Mouse (Mus musculus): Measurements from ENCODE around the gene Acox1. TPM values are rescaled to one million over a fixed set of nuclear protein-coding genes. Genes with fewer than 3 reads are reported as not detected.

Acox1 gene
- total and polyA plus RNA-seq, 3 experiments = 17.1 to 21.0 (median 20.4) TPM

DNA sequence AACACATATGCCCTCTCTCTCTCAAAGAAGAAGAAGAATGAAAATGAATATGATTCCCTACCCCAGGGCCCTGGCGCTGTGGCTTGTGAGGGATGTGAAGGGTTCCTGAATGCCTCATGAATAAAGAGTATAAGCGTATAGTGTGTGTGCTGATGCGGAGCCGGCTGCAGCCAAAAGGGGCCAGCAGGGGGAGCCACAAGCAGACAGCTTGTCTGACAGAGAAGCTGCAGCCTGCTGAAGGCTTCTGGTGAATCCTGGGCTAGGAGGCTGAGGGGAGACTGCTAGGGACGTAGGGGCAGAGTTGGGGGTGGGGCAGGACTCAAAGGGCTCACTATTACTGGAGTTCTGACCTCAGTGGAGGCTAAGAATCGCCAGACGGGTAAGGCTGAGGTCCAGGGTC, 16.3 kb upstream of the Acox1 start:
- dilution Hi-C loops (cut with MboI; ENCODE audit: extremely low pct_ligation_motif_present, extremely low pct_unique_long_range_greater_than_20kb, low sequenced_read_pairs) (no loop called here), in situ Hi-C loops (cut with MboI; ENCODE audit: low pct_ligation_motif_present, low pct_unique_long_range_greater_than_20kb, low sequenced_read_pairs) (no loop called here)
- Histone ChIP-seq H3K4me3 (replicated peaks in 1 of 3; ENCODE audit: low read depth in 2 of 3, low read length in 2 of 3, poor library complexity in 1 of 3) (no peak overlapping the region), H3K36me3 (replicated peaks in 1 of 2; ENCODE audit: control insufficient read depth in 1 of 2, insufficient read depth in 1 of 2, low read length in 1 of 2) (peaks cover 9 to 34% of the 10 kb centered on the region in 2 experiments), H3K27ac (ENCODE audit: insufficient read depth, low read depth) (no peak overlapping the region), H3K4me2 (ENCODE audit: insufficient read depth, low read depth, poor library complexity, severe bottlenecking) (no peak overlapping the region), H3K4me1 (ENCODE audit: control insufficient read depth in 1 of 2, insufficient read depth in 2 of 2) (peaks cover 21 to 38% of the 10 kb centered on the region in 2 experiments), H3K27me3 (replicated peaks) (no peaks in the 10 kb centered on the region), H3K9me3 (replicated peaks; ENCODE audit: low read length) (no peaks in the 10 kb centered on the region), H3K79me2 (replicated peaks; ENCODE audit: control insufficient read depth, extremely low read depth, insufficient read depth, poor library complexity, severe bottlenecking) (no peaks in the 10 kb centered on the region), H3K9ac (ENCODE audit: insufficient read depth, low read depth) (no peak overlapping the region)
- peak; percentile 20; the same call in 1 of the 2 replicates for TF ChIP-seq SMC3 (IDR thresholded peaks at IDR 0.05; ENCODE audit: low read depth, low read length)
- TF ChIP-seq KAT2A (IDR thresholded peaks at IDR 0.05; ENCODE audit: insufficient replicate concordance, low read length) = no peak
- peak; percentile 4 for TF ChIP-seq RAD21 (IDR thresholded peaks at IDR 0.05; ENCODE audit: low read depth, low read length)
- TF ChIP-seq CTCF (conservative IDR thresholded peaks at IDR 0.05 in 1 of 2, IDR thresholded peaks at IDR 0.05 in 1 of 2; ENCODE audit: low read depth in 2 of 2, low read length in 2 of 2) = peak in 1 of 2 experiments; percentile 57; a peak in 3 of 4 replicates
- TF ChIP-seq EP300 (IDR thresholded peaks at IDR 0.05; ENCODE audit: low read length) = no peak
- TF ChIP-seq NELFE (IDR thresholded peaks at IDR 0.05; ENCODE audit: low read depth, low read length) = no peak
- DNase-seq (ENCODE audit: extremely low read depth) = peak; percentile 56

DNA sequence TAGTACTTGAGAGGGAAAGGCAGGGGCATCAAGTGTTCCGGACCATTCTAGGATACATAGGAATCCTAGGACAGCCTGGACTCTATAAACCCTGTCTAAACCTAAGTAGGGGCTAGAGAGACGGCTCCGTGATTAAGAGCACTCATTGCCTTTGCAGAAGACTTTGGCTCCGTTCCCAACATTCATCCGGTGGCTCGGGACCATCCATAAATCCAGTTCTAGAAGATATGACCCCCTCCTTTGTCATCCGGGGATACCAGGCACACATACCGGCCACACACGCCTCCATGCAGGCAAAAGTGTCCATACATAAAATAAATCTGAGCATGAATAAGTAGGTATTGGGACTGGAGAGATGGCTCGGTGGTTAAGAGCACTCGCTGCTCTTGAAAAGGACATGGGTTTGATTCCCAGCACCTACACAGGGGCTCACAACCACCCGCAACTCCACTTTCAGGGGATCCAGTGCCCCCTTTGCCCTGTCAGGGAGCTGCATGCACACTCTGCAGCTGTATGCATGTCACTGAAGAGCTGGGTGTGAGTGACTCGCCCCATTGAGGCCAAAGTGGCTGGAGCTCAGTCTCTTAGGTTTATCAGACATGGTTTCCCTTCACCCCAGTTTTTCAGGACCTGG, 15.1 kb upstream of the Acox1 start:
- TF ChIP-seq ZNF384 (IDR thresholded peaks at IDR 0.05; ENCODE audit: low read depth, low read length) (no peak), TCF12 (IDR thresholded peaks at IDR 0.05; ENCODE audit: low read depth, low read length) (no peak), JUN (IDR thresholded peaks at IDR 0.05; ENCODE audit: insufficient read depth, low read depth, low read length) (no peak), MAX (IDR thresholded peaks at IDR 0.05; ENCODE audit: low read length) (no peak), ZMIZ1 (IDR thresholded peaks at IDR 0.05; ENCODE audit: low read depth, low read length) (no peak), JUND (conservative IDR thresholded peaks at IDR 0.05; ENCODE audit: low read depth, low read length) (no peak), MXI1 (IDR thresholded peaks at IDR 0.05; ENCODE audit: low read depth, low read length) (no peak), E2F4 (IDR thresholded peaks at IDR 0.05; ENCODE audit: insufficient replicate concordance, low read depth, low read length) (no peak), EP300 (IDR thresholded peaks at IDR 0.05; ENCODE audit: low read length) (no peak), POLR2AphosphoS2 (IDR thresholded peaks at IDR 0.05; ENCODE audit: low read depth, low read length) (no peak), PAX5 (IDR thresholded peaks at IDR 0.05; ENCODE audit: low read length) (no peak), RCOR1 (conservative IDR thresholded peaks at IDR 0.05; ENCODE audit: low read depth, low read length) (no peak), MAZ (IDR thresholded peaks at IDR 0.05; ENCODE audit: low read depth, low read length) (no peak), BHLHE40 (IDR thresholded peaks at IDR 0.05; ENCODE audit: low read depth, low read length) (no peak), MYC (IDR thresholded peaks at IDR 0.05; ENCODE audit: low read depth, low read length) (no peak)
- H3K4me1 ChIP-seq (ENCODE audit: control insufficient read depth in 1 of 2, insufficient read depth in 2 of 2) = peaks cover 21 to 27% of the 10 kb centered on the region in 2 experiments
- no peak overlapping the region for H3K27ac ChIP-seq (ENCODE audit: insufficient read depth, low read depth)
- dilution Hi-C loops (cut with MboI; ENCODE audit: extremely low pct_ligation_motif_present, extremely low pct_unique_long_range_greater_than_20kb, low sequenced_read_pairs) = no loop called here
- DNase-seq (ENCODE audit: extremely low read depth) = no peak
- H3K9ac ChIP-seq (ENCODE audit: insufficient read depth, low read depth) = no peak overlapping the region
- in situ Hi-C loops (cut with MboI; ENCODE audit: low pct_ligation_motif_present, low pct_unique_long_range_greater_than_20kb, low sequenced_read_pairs) = no loop called here
- no peak overlapping the region for H3K4me3 ChIP-seq (replicated peaks in 1 of 3; ENCODE audit: low read depth in 2 of 3, low read length in 2 of 3, poor library complexity in 1 of 3)
- peaks cover 14 to 39% of the 10 kb centered on the region in 2 experiments for H3K36me3 ChIP-seq (replicated peaks in 1 of 2; ENCODE audit: control insufficient read depth in 1 of 2, insufficient read depth in 1 of 2, low read length in 1 of 2)
- H3K27me3 ChIP-seq (replicated peaks) = no peaks in the 10 kb centered on the region
- no peaks in the 10 kb centered on the region for H3K9me3 ChIP-seq (replicated peaks; ENCODE audit: low read length)
- H3K79me2 ChIP-seq (replicated peaks; ENCODE audit: control insufficient read depth, extremely low read depth, insufficient read depth, poor library complexity, severe bottlenecking) = no peaks in the 10 kb centered on the region
- no peak overlapping the region for H3K4me2 ChIP-seq (ENCODE audit: insufficient read depth, low read depth, poor library complexity, severe bottlenecking)
